Mouse (Mus musculus) intestine, postnatal 0 days (tissue): ENCODE data around the gene Eif4e1b. TPM values are rescaled to one million over a fixed set of nuclear protein-coding genes. Genes with fewer than 3 reads are reported as not detected.
A peak's percentile ranks its signal among the peaks of the same experiment; 100 is the strongest.

ENCODE experiments used
- ATAC-seq: fragments of 200-750 bp; cut with Nextera tagmentation; 2 replicates; pipeline ENCODE4 v1.8.0; 2017; ENCODE audit warnings: mild to moderate bottlenecking, moderate TSS enrichment, moderate library complexity
- H3K27ac ChIP-seq: fragments of 300-500 bp; sonication (generic); 2 replicates; pipeline ENCODE4 v1.5.1; 2014; ENCODE audit warnings: mild to moderate bottlenecking, low read depth, low read length, moderate library complexity
- H3K27me3 ChIP-seq: fragments of 300-500 bp; sonication (generic); replicated peaks from 2 replicates; pipeline ENCODE4 v1.6.1; 2014; ENCODE audit warnings: low read length, mixed read lengths; ENCODE audit not compliant: control insufficient read depth, insufficient read depth
- H3K36me3 ChIP-seq: fragments of 300-500 bp; sonication (generic); 2 replicates; pipeline ENCODE4 v1.6.1; 2014; ENCODE audit warnings: mild to moderate bottlenecking, moderate library complexity; ENCODE audit not compliant: control insufficient read depth, insufficient read depth
- H3K4me1 ChIP-seq: fragments of 300-500 bp; sonication (generic); replicated peaks from 2 replicates; pipeline ENCODE4 v1.6.1; 2014; ENCODE audit warnings: antibody characterized with exemption, low read length, mixed read lengths; ENCODE audit not compliant: control insufficient read depth, insufficient read depth
- H3K4me2 ChIP-seq: fragments of 300-500 bp; sonication (generic); replicated peaks from 2 replicates; pipeline ENCODE4 v1.6.1; 2014; ENCODE audit warnings: low read depth, mild to moderate bottlenecking, moderate library complexity
- H3K4me3 ChIP-seq: fragments of 300-500 bp; sonication (generic); 2 replicates; pipeline ENCODE4 v1.5.1; 2014; ENCODE audit warnings: low read depth, low read length
- H3K9ac ChIP-seq: fragments of 300-500 bp; sonication (generic); 2 replicates; pipeline ENCODE4 v1.6.1; 2014; ENCODE audit warnings: mild to moderate bottlenecking, low read depth, low read length
- H3K9me3 ChIP-seq: fragments of 300-500 bp; sonication (generic); 2 replicates; pipeline ENCODE4 v1.6.1; 2016; ENCODE audit warnings: mixed run types; ENCODE audit not compliant: control insufficient read depth
- CTCF ChIP-seq: sonication (generic); IDR thresholded peaks from 2 replicates; pipeline ENCODE4 v1.5.1; 2016; ENCODE audit warnings: low read depth, mild to moderate bottlenecking, control low read depth, antibody characterized with exemption, moderate library complexity
- WGBS: fragments of 180-500 bp; shearing (Covaris S2); extraction: QIAGEN DNeasy Blood & Tissue Kit; methylation state at CpG from one replicate; pipeline ENCODE4 v1.1.7; 2014; 5-methylcytosine and 5-hydroxymethylcytosine counted together
- polyA plus RNA-seq: library from polyadenylated mRNA; unstranded; fragments of >200 nt; fragmentation: Nextera tagmentation; extraction: Ambion mirVana; gene quantifications from 2 replicates; pipeline ENCODE4 v1.2.1, GENCODE M21; 2015

Eif4e1b gene
- polyA plus RNA-seq, 1 experiment from 2014 or later: not detected

GRCm38 (mm10) chr13:54748190-54748589 is 35.6 kb upstream of the Eif4e1b start:
- ATAC-seq: no peak
- peaks cover 4% of the 10 kb centered on the region for H3K4me1 ChIP-seq
- no peak for TF ChIP-seq CTCF
- H3K36me3 ChIP-seq: no peaks in the 10 kb centered on the region
- no peak overlapping the region for H3K4me3 ChIP-seq
- 75% methylated on average over 8 of the region's 8 CpGs for WGBS
- H3K9me3 ChIP-seq: no peaks in the 10 kb centered on the region
- no peak overlapping the region for H3K27ac ChIP-seq
- H3K9ac ChIP-seq: no peak overlapping the region
- H3K27me3 ChIP-seq: peaks cover 42% of the 10 kb centered on the region
- no peak overlapping the region for H3K4me2 ChIP-seq

GRCm38 (mm10) chr13:54748721-54749060 is 35.1 kb upstream of the Eif4e1b start:
- ATAC-seq: no peak
- TF ChIP-seq CTCF: no peak
- WGBS: 50% methylated on average over 10 of the region's 10 CpGs
- Histone ChIP-seq H3K4me2 (no peak overlapping the region; the same call in 1 of the 2 replicates), H3K4me3 (no peak overlapping the region), H3K27ac (no peak overlapping the region), H3K9ac (no peak overlapping the region), H3K27me3 (peaks cover 42% of the 10 kb centered on the region), H3K9me3 (no peaks in the 10 kb centered on the region), H3K4me1 (peaks cover 4% of the 10 kb centered on the region), H3K36me3 (no peaks in the 10 kb centered on the region)

GRCm38 (mm10) chr13:54749061-54749863 is 34.5 kb upstream of the Eif4e1b start:
- no peaks in the 10 kb centered on the region for H3K9me3 ChIP-seq
- H3K36me3 ChIP-seq: no peaks in the 10 kb centered on the region
- ATAC-seq: peak; percentile 58
- peak overlapping the region; percentile 89 for H3K4me2 ChIP-seq
- 1% methylated on average over 74 of the region's 100 CpGs for WGBS
- no peak for TF ChIP-seq CTCF
- peaks cover 42% of the 10 kb centered on the region for H3K27me3 ChIP-seq
- peaks cover 4% of the 10 kb centered on the region for H3K4me1 ChIP-seq
- no peak overlapping the region for H3K27ac ChIP-seq
- H3K9ac ChIP-seq: no peak overlapping the region
- peak overlapping the region; percentile 53 for H3K4me3 ChIP-seq

GRCm38 (mm10) chr13:54749864-54750411 is 33.9 kb upstream of the Eif4e1b start, which contains the start of gene Gprin1:
Gprin1 (minus strand) TSS chr13:54749874.
- ATAC-seq: no peak

GRCm38 (mm10) chr13:54750699-54751098 is 33.1 kb upstream of the Eif4e1b start:
- Histone ChIP-seq H3K4me1 (peaks cover 4% of the 10 kb centered on the region), H3K9ac (no peak overlapping the region), H3K27ac (no peak overlapping the region), H3K36me3 (no peaks in the 10 kb centered on the region), H3K4me2 (no peak overlapping the region), H3K4me3 (no peak overlapping the region), H3K27me3 (peaks cover 42% of the 10 kb centered on the region), H3K9me3 (no peaks in the 10 kb centered on the region)
- TF ChIP-seq CTCF: no peak
- no peak for ATAC-seq
- WGBS: 1% methylated on average over 8 of the region's 8 CpGs

More at GRCm38 (mm10) chr13:54749864-54750411, 33.9 kb upstream of the Eif4e1b start, which contains the start of gene Gprin1:
- peaks cover 4% of the 10 kb centered on the region for H3K4me1 ChIP-seq
- TF ChIP-seq CTCF: no peak
- H3K27ac ChIP-seq: no peak within 1 kb of the TSS
- peak within 1 kb of the TSS; percentile 89 for H3K4me2 ChIP-seq
- H3K9me3 ChIP-seq: no peaks in the 10 kb centered on the region
- H3K4me3 ChIP-seq: peak within 1 kb of the TSS; percentile 53
- no peak within 1 kb of the TSS for H3K9ac ChIP-seq
- H3K27me3 ChIP-seq: peaks cover 42% of the 10 kb centered on the region
- H3K36me3 ChIP-seq: no peaks in the 10 kb centered on the region
- 4% methylated on average over 18 of the region's 29 CpGs for WGBS

GRCm38 (mm10) chr13:54752656-54753055 is 31.1 kb upstream of the Eif4e1b start:
- Histone ChIP-seq H3K27me3 (peaks cover 37% of the 10 kb centered on the region), H3K4me1 (peaks cover 5% of the 10 kb centered on the region), H3K4me3 (no peak overlapping the region), H3K27ac (no peak overlapping the region), H3K36me3 (no peaks in the 10 kb centered on the region), H3K9ac (no peak overlapping the region), H3K4me2 (no peak overlapping the region), H3K9me3 (no peaks in the 10 kb centered on the region)
- no peak for TF ChIP-seq CTCF
- WGBS: 58% methylated on average over 10 of the region's 10 CpGs
- ATAC-seq: no peak
